Mouse (Mus musculus): Measurements from ENCODE around the gene Dglucy. TPM values are rescaled to one million over a fixed set of nuclear protein-coding genes. Genes with fewer than 3 reads are reported as not detected.
A peak's percentile ranks its signal among the peaks of the same experiment; 100 is the strongest.

The Dglucy gene
- 1.7 and 3.6 TPM in 2 replicates for polyA plus RNA-seq (2014; fragmentation: Nextera tagmentation; extraction: Ambion mirVana)

GRCm38 (mm10) chr12:100778934-100779865 is at the start of gene Dglucy:
Gene Dglucy, plus strand, starts transcription at chr12:100779057.
- Histone ChIP-seq H3K9me3 (ENCODE audit: control insufficient read depth, low read length) (no peaks in the 10 kb centered on the region), H3K27ac (ENCODE audit: low read depth, low read length) (peak within 1 kb of the TSS; percentile 32; the same call in 1 of the 2 replicates), H3K27me3 (ENCODE audit: control insufficient read depth, insufficient read depth, low read length) (no peaks in the 10 kb centered on the region), H3K4me1 (ENCODE audit: control insufficient read depth, insufficient read depth, low read length) (no peaks in the 10 kb centered on the region), H3K4me2 (replicated peaks; ENCODE audit: low read depth, low read length) (peak within 1 kb of the TSS; percentile 32), H3K9ac (ENCODE audit: low read depth, low read length) (peak within 1 kb of the TSS; percentile 44; the same call in 1 of the 2 replicates), H3K36me3 (ENCODE audit: control insufficient read depth, insufficient read depth, low read length) (no peaks in the 10 kb centered on the region), H3K4me3 (ENCODE audit: low read length) (peak within 1 kb of the TSS; percentile 24; the same call in 1 of the 2 replicates)
- WGBS: 67% methylated on average over 12 of the region's 12 CpGs
- peak; percentile 90; the same call in 1 of the 2 replicates for ATAC-seq (ENCODE audit: low FRiP score, low TSS enrichment)

DNA sequence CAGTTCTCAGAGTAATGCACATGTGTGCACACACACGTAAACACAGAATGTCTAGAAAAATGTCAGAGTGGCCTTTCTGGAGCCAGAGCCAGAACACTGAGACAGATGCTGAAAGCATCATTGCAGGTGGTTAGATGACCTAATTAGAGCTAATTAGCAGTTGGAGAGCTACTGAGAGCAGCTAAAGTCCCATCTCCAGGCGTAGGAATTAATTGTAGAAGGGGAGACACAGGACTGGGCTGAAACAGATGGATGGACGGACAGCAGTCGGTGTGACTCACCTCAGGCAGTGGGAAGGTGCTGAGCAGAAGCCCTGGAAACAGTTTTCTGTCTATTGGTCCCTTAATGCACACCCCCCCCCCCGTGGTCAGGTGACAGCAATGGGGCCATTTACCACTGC is 43.7 kb upstream of the Dglucy start:
- no peaks in the 10 kb centered on the region for H3K27me3 ChIP-seq (ENCODE audit: control insufficient read depth, insufficient read depth, low read length)
- ATAC-seq (ENCODE audit: low FRiP score, low TSS enrichment): no peak
- no peak overlapping the region for H3K4me2 ChIP-seq (replicated peaks; ENCODE audit: low read depth, low read length)
- no peak overlapping the region for H3K27ac ChIP-seq (ENCODE audit: low read depth, low read length)
- H3K4me1 ChIP-seq (ENCODE audit: control insufficient read depth, insufficient read depth, low read length): no peaks in the 10 kb centered on the region
- no peaks in the 10 kb centered on the region for H3K9me3 ChIP-seq (ENCODE audit: control insufficient read depth, low read length)
- H3K36me3 ChIP-seq (ENCODE audit: control insufficient read depth, insufficient read depth, low read length): no peaks in the 10 kb centered on the region
- H3K9ac ChIP-seq (ENCODE audit: low read depth, low read length): no peak overlapping the region
- WGBS: 68% methylated on average over 5 of the region's 5 CpGs
- no peak overlapping the region for H3K4me3 ChIP-seq (ENCODE audit: low read length)

DNA sequence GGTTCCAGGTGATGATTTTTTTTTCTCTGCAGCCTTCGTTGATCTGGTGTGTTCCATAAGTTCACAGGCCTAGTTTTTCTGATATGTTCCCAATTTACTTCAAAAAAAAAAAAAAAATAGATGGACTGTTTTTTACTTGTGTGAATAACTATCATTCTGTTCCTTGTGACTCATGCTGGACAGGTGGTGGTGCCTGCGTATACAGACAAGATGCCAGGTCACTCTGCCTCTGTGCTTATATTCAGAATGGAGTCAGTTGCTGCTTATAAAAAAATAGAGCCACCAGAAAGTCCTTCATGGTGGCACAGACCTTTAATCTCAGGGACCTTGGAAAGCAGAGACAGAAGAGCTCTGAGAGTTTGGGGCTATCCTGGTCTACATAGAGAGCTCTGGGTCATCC is 43.3 kb upstream of the Dglucy start:
- ATAC-seq (ENCODE audit: low FRiP score, low TSS enrichment): no peak
- Histone ChIP-seq H3K4me1 (ENCODE audit: control insufficient read depth, insufficient read depth, low read length) (no peaks in the 10 kb centered on the region), H3K4me3 (ENCODE audit: low read length) (no peak overlapping the region), H3K27me3 (ENCODE audit: control insufficient read depth, insufficient read depth, low read length) (no peaks in the 10 kb centered on the region), H3K27ac (ENCODE audit: low read depth, low read length) (no peak overlapping the region), H3K4me2 (replicated peaks; ENCODE audit: low read depth, low read length) (no peak overlapping the region), H3K9ac (ENCODE audit: low read depth, low read length) (no peak overlapping the region), H3K9me3 (ENCODE audit: control insufficient read depth, low read length) (no peaks in the 10 kb centered on the region), H3K36me3 (ENCODE audit: control insufficient read depth, insufficient read depth, low read length) (no peaks in the 10 kb centered on the region)
- WGBS: 87% methylated on average over 2 of the region's 2 CpGs

DNA sequence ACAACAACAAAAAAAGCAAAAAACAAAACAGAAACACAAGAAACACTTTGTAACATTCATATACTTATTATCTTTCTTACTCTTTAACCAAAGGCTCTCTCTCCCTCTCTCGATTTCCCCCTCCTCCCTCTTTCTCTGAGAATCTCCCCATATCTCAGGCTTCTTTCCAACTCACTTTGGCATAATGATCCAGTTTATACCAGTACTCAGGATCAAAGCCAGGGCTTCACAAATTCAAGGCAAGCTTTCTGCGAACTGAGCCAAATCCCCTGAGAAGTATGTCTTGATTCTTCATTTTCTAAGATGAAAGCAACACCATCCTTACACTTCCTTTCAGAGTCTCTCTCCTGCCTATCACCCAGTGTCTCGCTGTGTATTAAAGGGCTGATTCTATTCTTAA is 40.4 kb upstream of the Dglucy start:
- Histone ChIP-seq H3K4me1 (ENCODE audit: control insufficient read depth, insufficient read depth, low read length) (no peaks in the 10 kb centered on the region), H3K9me3 (ENCODE audit: control insufficient read depth, low read length) (no peaks in the 10 kb centered on the region), H3K4me3 (ENCODE audit: low read length) (no peak overlapping the region), H3K4me2 (replicated peaks; ENCODE audit: low read depth, low read length) (no peak overlapping the region), H3K36me3 (ENCODE audit: control insufficient read depth, insufficient read depth, low read length) (no peaks in the 10 kb centered on the region), H3K27ac (ENCODE audit: low read depth, low read length) (no peak overlapping the region), H3K27me3 (ENCODE audit: control insufficient read depth, insufficient read depth, low read length) (no peaks in the 10 kb centered on the region), H3K9ac (ENCODE audit: low read depth, low read length) (no peak overlapping the region)
- 76% methylated on average over 3 of the region's 3 CpGs for WGBS
- ATAC-seq (ENCODE audit: low FRiP score, low TSS enrichment): no peak

- H3K9ac ChIP-seq (ENCODE audit: low read depth, low read length): no peak overlapping the region
- no peaks in the 10 kb centered on the region for H3K9me3 ChIP-seq (ENCODE audit: control insufficient read depth, low read length)
- no peaks in the 10 kb centered on the region for H3K36me3 ChIP-seq (ENCODE audit: control insufficient read depth, insufficient read depth, low read length)
- no peaks in the 10 kb centered on the region for H3K4me1 ChIP-seq (ENCODE audit: control insufficient read depth, insufficient read depth, low read length)
- no peaks in the 10 kb centered on the region for H3K27me3 ChIP-seq (ENCODE audit: control insufficient read depth, insufficient read depth, low read length)
- no peak overlapping the region for H3K4me2 ChIP-seq (replicated peaks; ENCODE audit: low read depth, low read length)
- ATAC-seq (ENCODE audit: low FRiP score, low TSS enrichment): no peak
- 77% methylated on average over 4 of the region's 4 CpGs for WGBS
- no peak overlapping the region for H3K4me3 ChIP-seq (ENCODE audit: low read length)
- H3K27ac ChIP-seq (ENCODE audit: low read depth, low read length): no peak overlapping the region
Measured at GRCm38 (mm10) chr12:100739011-100739570, 39.8 kb upstream of the Dglucy start.

DNA sequence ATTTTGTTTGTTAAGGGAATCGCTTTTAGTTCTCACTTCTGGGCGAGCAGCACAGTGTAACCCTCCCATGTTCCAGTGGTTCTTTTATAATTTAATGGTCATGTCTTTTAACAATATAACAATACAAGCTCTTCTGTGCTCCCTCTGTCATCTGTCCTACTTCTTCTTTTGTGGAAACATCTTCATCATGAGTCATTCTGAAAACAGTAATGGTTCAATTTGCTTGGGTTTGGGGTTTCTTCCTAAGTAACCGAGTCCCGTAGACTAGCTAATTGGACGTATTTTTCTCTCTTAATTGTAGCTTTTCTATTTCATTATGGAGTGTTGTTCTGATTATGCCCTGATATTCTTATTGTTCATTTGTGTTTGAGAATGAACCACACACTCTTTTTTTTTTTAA is 38.5 kb upstream of the Dglucy start:
- Histone ChIP-seq H3K27me3 (ENCODE audit: control insufficient read depth, insufficient read depth, low read length) (no peaks in the 10 kb centered on the region), H3K9ac (ENCODE audit: low read depth, low read length) (no peak overlapping the region)
- 97% methylated on average over 5 of the region's 5 CpGs for WGBS

GRCm38 (mm10) chr12:100742468-100742867 is 36.4 kb upstream of the Dglucy start:
- no peak for ATAC-seq (ENCODE audit: low FRiP score, low TSS enrichment)
- no peaks in the 10 kb centered on the region for H3K4me1 ChIP-seq (ENCODE audit: control insufficient read depth, insufficient read depth, low read length)
- no peaks in the 10 kb centered on the region for H3K9me3 ChIP-seq (ENCODE audit: control insufficient read depth, low read length)
- H3K36me3 ChIP-seq (ENCODE audit: control insufficient read depth, insufficient read depth, low read length): no peaks in the 10 kb centered on the region
- no peak overlapping the region for H3K4me3 ChIP-seq (ENCODE audit: low read length)
- H3K9ac ChIP-seq (ENCODE audit: low read depth, low read length): no peak overlapping the region
- no peaks in the 10 kb centered on the region for H3K27me3 ChIP-seq (ENCODE audit: control insufficient read depth, insufficient read depth, low read length)
- no peak overlapping the region for H3K27ac ChIP-seq (ENCODE audit: low read depth, low read length)
- no peak overlapping the region for H3K4me2 ChIP-seq (replicated peaks; ENCODE audit: low read depth, low read length)
- WGBS: 68% methylated on average over 2 of the region's 2 CpGs

More for the DNA sequence above, 38.5 kb upstream of the Dglucy start:
- no peak overlapping the region for H3K27ac ChIP-seq (ENCODE audit: low read depth, low read length)
- ATAC-seq (ENCODE audit: low FRiP score, low TSS enrichment): no peak
- no peaks in the 10 kb centered on the region for H3K4me1 ChIP-seq (ENCODE audit: control insufficient read depth, insufficient read depth, low read length)
- H3K36me3 ChIP-seq (ENCODE audit: control insufficient read depth, insufficient read depth, low read length): no peaks in the 10 kb centered on the region
- H3K4me3 ChIP-seq (ENCODE audit: low read length): no peak overlapping the region
- H3K4me2 ChIP-seq (replicated peaks; ENCODE audit: low read depth, low read length): no peak overlapping the region
- H3K9me3 ChIP-seq (ENCODE audit: control insufficient read depth, low read length): no peaks in the 10 kb centered on the region

- Histone ChIP-seq H3K9me3 (ENCODE audit: control insufficient read depth, low read length) (no peaks in the 10 kb centered on the region), H3K4me2 (replicated peaks; ENCODE audit: low read depth, low read length) (no peak overlapping the region), H3K4me3 (ENCODE audit: low read length) (no peak overlapping the region), H3K9ac (ENCODE audit: low read depth, low read length) (no peak overlapping the region), H3K27ac (ENCODE audit: low read depth, low read length) (no peak overlapping the region), H3K4me1 (ENCODE audit: control insufficient read depth, insufficient read depth, low read length) (no peaks in the 10 kb centered on the region), H3K27me3 (ENCODE audit: control insufficient read depth, insufficient read depth, low read length) (no peaks in the 10 kb centered on the region), H3K36me3 (ENCODE audit: control insufficient read depth, insufficient read depth, low read length) (no peaks in the 10 kb centered on the region)
- 53% methylated on average over 1 of the region's 1 CpGs for WGBS
- no peak for ATAC-seq (ENCODE audit: low FRiP score, low TSS enrichment)
Measured at GRCm38 (mm10) chr12:100752977-100753376, 25.9 kb upstream of the Dglucy start.

DNA sequence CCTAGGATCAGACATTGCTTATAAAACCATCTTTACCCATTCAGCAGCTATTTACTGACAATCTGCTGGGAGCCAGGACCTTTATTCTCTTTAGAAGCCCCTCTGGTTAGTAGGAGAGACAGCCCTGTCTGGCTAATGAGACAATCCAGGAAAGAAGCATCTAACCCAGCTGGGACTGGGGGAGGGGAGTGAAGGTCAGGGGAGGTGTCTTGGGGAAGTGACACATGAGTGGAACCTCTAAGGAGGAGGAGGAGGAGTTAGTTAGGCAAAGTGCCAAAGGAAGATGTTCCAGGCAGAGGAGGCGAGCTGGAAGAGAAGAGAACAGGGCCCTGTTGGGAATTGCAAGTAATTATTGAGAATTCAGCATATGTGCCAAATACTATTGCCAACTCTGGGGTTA is 25.1 kb upstream of the Dglucy start:
- H3K4me2 ChIP-seq (replicated peaks; ENCODE audit: low read depth, low read length): no peak overlapping the region
- H3K36me3 ChIP-seq (ENCODE audit: control insufficient read depth, insufficient read depth, low read length): no peaks in the 10 kb centered on the region
- H3K9me3 ChIP-seq (ENCODE audit: control insufficient read depth, low read length): no peaks in the 10 kb centered on the region
- ATAC-seq (ENCODE audit: low FRiP score, low TSS enrichment): no peak
- H3K4me1 ChIP-seq (ENCODE audit: control insufficient read depth, insufficient read depth, low read length): no peaks in the 10 kb centered on the region
- no peak overlapping the region for H3K27ac ChIP-seq (ENCODE audit: low read depth, low read length)
- H3K4me3 ChIP-seq (ENCODE audit: low read length): no peak overlapping the region
- WGBS: 38% methylated on average over 1 of the region's 1 CpGs
- H3K9ac ChIP-seq (ENCODE audit: low read depth, low read length): no peak overlapping the region
- H3K27me3 ChIP-seq (ENCODE audit: control insufficient read depth, insufficient read depth, low read length): no peaks in the 10 kb centered on the region

All from kidney, embryonic 14.5 days (tissue).